Mouse (Mus musculus): Measurements from ENCODE around the gene Gm36079.
"Not testable (repeated sequence)": the region's sequence is repeated elsewhere in the genome, so short reads cannot be mapped to it uniquely, and the experiment has no call there.

The Gm36079 gene

GRCm38 (mm10) chr13:120026911-120027310 lies at the start of gene Gm36079:
Gene Gm36079 (minus strand): TSS chr13:120027011.
- in situ Hi-C loops (cut with MboI, MseI) = not testable (repeated sequence)

- in situ Hi-C loops (cut with MboI, MseI) = not testable (repeated sequence)
Measured at GRCm38 (mm10) chr13:120070878-120071277, 44.1 kb upstream of the Gm36079 start.

- in situ Hi-C loops (cut with MboI, MseI) = not testable (repeated sequence)
Measured at GRCm38 (mm10) chr13:120070012-120070598, 43.3 kb upstream of the Gm36079 start.

- in situ Hi-C loops (cut with MboI, MseI) = not testable (repeated sequence)
Measured at GRCm38 (mm10) chr13:120063439-120064089, 36.8 kb upstream of the Gm36079 start.

GRCm38 (mm10) chr13:120062903-120063302 lies 36.1 kb upstream of the Gm36079 start:
- in situ Hi-C loops (cut with MboI, MseI) = not testable (repeated sequence)

GRCm38 (mm10) chr13:120052085-120052484 lies 25.3 kb upstream of the Gm36079 start, which contains the start of gene Gm21188:
Gene Gm21188 (minus strand): TSS chr13:120052194.
- in situ Hi-C loops (cut with MboI, MseI) = not testable (repeated sequence)

- in situ Hi-C loops (cut with MboI, MseI) = not testable (repeated sequence)
Measured at GRCm38 (mm10) chr13:120048608-120049007, 21.8 kb upstream of the Gm36079 start.

- in situ Hi-C loops (cut with MboI, MseI) = not testable (repeated sequence)
Measured at GRCm38 (mm10) chr13:120048186-120048585, 21.4 kb upstream of the Gm36079 start.

- in situ Hi-C loops (cut with MboI, MseI) = not testable (repeated sequence)
Measured at GRCm38 (mm10) chr13:120046422-120047209, 19.8 kb upstream of the Gm36079 start.

GRCm38 (mm10) chr13:120041145-120041544 lies 14.3 kb upstream of the Gm36079 start:
- in situ Hi-C loops (cut with MboI, MseI) = not testable (repeated sequence)

GRCm38 (mm10) chr13:120037881-120038280 lies 11.1 kb upstream of the Gm36079 start:
- in situ Hi-C loops (cut with MboI, MseI) = loop anchor here (10.0 kb wide), 1 partner anchor 57 kb away; no protein-coding TSS in a partner anchor

- in situ Hi-C loops (cut with MboI, MseI) = loop anchor here (10.0 kb wide), 1 partner anchor 58 kb away; no protein-coding TSS in a partner anchor
Measured at GRCm38 (mm10) chr13:120036577-120037115, 9.8 kb upstream of the Gm36079 start.

- in situ Hi-C loops (cut with MboI, MseI) = loop anchor here (10.0 kb wide), 1 partner anchor 60 kb away; no protein-coding TSS in a partner anchor
Measured at GRCm38 (mm10) chr13:120035151-120035550, 8.3 kb upstream of the Gm36079 start.

GRCm38 (mm10) chr13:120034637-120035036 lies 7.8 kb upstream of the Gm36079 start:
- in situ Hi-C loops (cut with MboI, MseI) = loop anchor here (10.0 kb wide), 1 partner anchor 60 kb away; no protein-coding TSS in a partner anchor

- in situ Hi-C loops (cut with MboI, MseI) = loop anchor here (10.0 kb wide), 1 partner anchor 61 kb away; no protein-coding TSS in a partner anchor
Measured at GRCm38 (mm10) chr13:120033516-120034190, 6.8 kb upstream of the Gm36079 start.

GRCm38 (mm10) chr13:120031676-120032075 lies 4.9 kb upstream of the Gm36079 start:
- in situ Hi-C loops (cut with MboI, MseI) = loop anchor here (10.0 kb wide), 1 partner anchor 63 kb away; no protein-coding TSS in a partner anchor

- in situ Hi-C loops (cut with MboI, MseI) = not testable (repeated sequence)
Measured at GRCm38 (mm10) chr13:120027368-120027767, 557 bp upstream of the Gm36079 start.

GRCm38 (mm10) chr13:120026373-120026772 lies 438 bp downstream of the Gm36079 start:
- in situ Hi-C loops (cut with MboI, MseI) = not testable (repeated sequence)

- in situ Hi-C loops (cut with MboI, MseI) = not testable (repeated sequence)
Measured at GRCm38 (mm10) chr13:120025576-120025975, 1.2 kb downstream of the Gm36079 start.

GRCm38 (mm10) chr13:120025004-120025403 lies 1.8 kb downstream of the Gm36079 start:
- in situ Hi-C loops (cut with MboI, MseI) = not testable (repeated sequence)

- in situ Hi-C loops (cut with MboI, MseI) = not testable (repeated sequence)
Measured at GRCm38 (mm10) chr13:120024581-120024980, 2.2 kb downstream of the Gm36079 start.

All from T-helper 2 cell (primary cell).